Mouse (Mus musculus): ENCODE data around the gene P2rx7.

The P2rx7 gene

DNA sequence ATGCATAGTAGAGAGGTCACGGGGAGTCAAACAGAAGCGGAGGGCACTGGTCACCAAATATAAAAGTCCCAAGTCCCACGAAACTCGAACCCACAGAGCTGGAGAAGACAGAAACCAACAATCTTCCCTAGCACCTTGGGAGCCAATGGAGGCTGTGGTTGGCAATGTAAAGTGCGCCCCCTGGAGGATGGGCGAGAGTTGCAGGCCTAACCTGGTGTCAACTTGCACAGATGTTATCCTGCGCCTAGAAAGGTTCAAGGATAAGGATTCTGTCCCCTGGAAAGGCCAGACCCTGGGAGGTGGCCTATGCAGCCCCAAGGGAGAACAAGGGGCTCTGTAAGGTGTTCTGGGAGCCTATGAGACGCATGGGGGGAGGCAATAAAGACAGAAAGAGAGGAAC is 87.6 kb downstream of the P2rx7 start:
- DNase-seq (ENCODE audit: low spot score): peak; percentile 51

GRCm38 (mm10) chr5:122731991-122732673 is 88.4 kb downstream of the P2rx7 start:
- DNase-seq (ENCODE audit: low spot score): no peak

- DNase-seq (ENCODE audit: low spot score): no peak
Measured at GRCm38 (mm10) chr5:122733881-122734280, 90.2 kb downstream of the P2rx7 start.

- DNase-seq (ENCODE audit: low spot score): no peak
Measured at GRCm38 (mm10) chr5:122735853-122736252, 92.1 kb downstream of the P2rx7 start.

DNA sequence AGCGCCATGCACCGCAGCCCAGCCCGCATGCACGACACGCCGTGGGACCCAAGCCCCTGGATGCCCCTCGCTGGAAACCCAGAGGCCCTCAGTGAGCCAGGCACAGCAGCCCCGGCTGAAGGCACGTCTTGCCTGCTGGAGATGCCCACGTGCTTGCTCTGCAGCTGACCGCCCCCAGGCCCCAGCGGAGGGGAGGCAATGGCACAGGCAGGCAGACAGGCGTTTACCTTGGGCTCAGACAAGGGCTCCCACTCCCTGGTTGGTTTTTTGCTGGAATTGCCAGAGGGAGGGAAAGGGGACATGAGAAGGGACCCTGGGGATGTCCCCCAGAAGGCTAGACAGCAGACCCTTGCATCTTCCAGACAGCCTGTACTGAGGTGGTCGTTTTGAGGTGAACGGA is 93.0 kb downstream of the P2rx7 start:
- no peak for DNase-seq (ENCODE audit: low spot score)
